Mouse (Mus musculus) midbrain, embryonic 13.5 days (tissue): Measurements from ENCODE around the gene Tcf7l1. TPM values are rescaled to one million over a fixed set of nuclear protein-coding genes. Genes with fewer than 3 reads are reported as not detected.
"Not testable (repeated sequence)": the region's sequence is repeated elsewhere in the genome, so short reads cannot be mapped to it uniquely, and the experiment has no call there.

Experiments used
- ATAC-seq: fragments of 200-750 bp; cut with Nextera tagmentation; 2 replicates; pipeline ENCODE4 v1.8.0; 2017; ENCODE audit warnings: mild to moderate bottlenecking, moderate TSS enrichment, moderate library complexity
- H3K27ac ChIP-seq: fragments of 300-500 bp; sonication (generic); 2 replicates; pipeline ENCODE4 v1.5.1; 2015; ENCODE audit warnings: inconsistent platforms, mild to moderate bottlenecking, moderate library complexity
- H3K27me3 ChIP-seq: fragments of 300-500 bp; sonication (generic); 2 replicates; pipeline ENCODE4 v1.6.1; 2015; ENCODE audit warnings: mild to moderate bottlenecking, inconsistent platforms
- H3K36me3 ChIP-seq: fragments of 300-500 bp; sonication (generic); 2 replicates; pipeline ENCODE4 v1.6.1; 2015; ENCODE audit warnings: mild to moderate bottlenecking, inconsistent platforms
- H3K4me1 ChIP-seq: fragments of 300-500 bp; sonication (generic); replicated peaks from 2 replicates; pipeline ENCODE4 v1.6.1; 2015; ENCODE audit warnings: inconsistent platforms
- H3K4me2 ChIP-seq: fragments of 300-500 bp; sonication (generic); replicated peaks from 2 replicates; pipeline ENCODE4 v1.6.1; 2015; ENCODE audit warnings: moderate library complexity, mild to moderate bottlenecking, inconsistent platforms
- H3K4me3 ChIP-seq: fragments of 300-500 bp; sonication (generic); replicated peaks from 2 replicates; pipeline ENCODE4 v1.5.1; 2015; ENCODE audit warnings: mild to moderate bottlenecking, inconsistent platforms
- H3K9ac ChIP-seq: fragments of 300-500 bp; sonication (generic); replicated peaks from 2 replicates; pipeline ENCODE4 v1.6.1; 2015; ENCODE audit warnings: mild to moderate bottlenecking, inconsistent platforms
- H3K9me3 ChIP-seq: fragments of 300-500 bp; sonication (generic); 2 replicates; pipeline ENCODE4 v1.6.1; 2016; ENCODE audit warnings: mild to moderate bottlenecking, inconsistent platforms
- WGBS: fragments of 180-500 bp; shearing (Covaris S2); methylation state at CpG from one replicate; pipeline ENCODE4 v1.1.7; 2015; 5-methylcytosine and 5-hydroxymethylcytosine counted together
- polyA plus RNA-seq: library from polyadenylated mRNA; unstranded; fragments of >200 nt; fragmentation: Nextera tagmentation; extraction: Ambion mirVana; gene quantifications from 2 replicates; pipeline ENCODE4 v1.2.1, GENCODE M21; 2015

The Tcf7l1 gene
- 7.9 and 9.7 TPM in 2 replicates for polyA plus RNA-seq

GRCm38 (mm10) chr6:72788892-72789699, at the start of gene Tcf7l1:
Gene Tcf7l1 (minus strand): TSS chr6:72789254.
- Histone ChIP-seq H3K27ac (peak within 1 kb of the TSS; percentile 56; the same call in 1 of the 2 replicates), H3K9ac (peak within 1 kb of the TSS; percentile 80), H3K4me2 (peak within 1 kb of the TSS; percentile 98), H3K9me3 (no peaks in the 10 kb centered on the region), H3K27me3 (peaks cover 30% of the 10 kb centered on the region), H3K36me3 (no peaks in the 10 kb centered on the region), H3K4me1 (peaks cover 22% of the 10 kb centered on the region), H3K4me3 (peak within 1 kb of the TSS; percentile 76)
- ATAC-seq, result peak; percentile 88
- WGBS, result 1% methylated on average over 64 of the region's 80 CpGs

- Histone ChIP-seq H3K27ac (no peak overlapping the region), H3K36me3 (peaks cover 24% of the 10 kb centered on the region), H3K4me1 (no peaks in the 10 kb centered on the region), H3K4me2 (no peak overlapping the region), H3K9me3 (no peaks in the 10 kb centered on the region), H3K27me3 (no peaks in the 10 kb centered on the region), H3K4me3 (no peak overlapping the region), H3K9ac (no peak overlapping the region)
- WGBS, result 92% methylated on average over 4 of the region's 4 CpGs
- ATAC-seq, result no peak
These were observed 48.7 kb upstream of the Tcf7l1 start for GRCm38 (mm10) chr6:72837756-72838155.

- H3K4me2 ChIP-seq, result no peak overlapping the region
- peaks cover 5% of the 10 kb centered on the region for H3K36me3 ChIP-seq
- H3K9me3 ChIP-seq, result no peaks in the 10 kb centered on the region
- WGBS, result 63% methylated on average over 4 of the region's 4 CpGs
- ATAC-seq, result no peak
- no peak overlapping the region for H3K9ac ChIP-seq
- H3K4me1 ChIP-seq, result no peaks in the 10 kb centered on the region
- no peak overlapping the region for H3K4me3 ChIP-seq
- H3K27ac ChIP-seq, result no peak overlapping the region
- no peaks in the 10 kb centered on the region for H3K27me3 ChIP-seq
These were observed 45.5 kb upstream of the Tcf7l1 start for GRCm38 (mm10) chr6:72834518-72834917.

- H3K4me1 ChIP-seq, result no peaks in the 10 kb centered on the region
- H3K9me3 ChIP-seq, result no peaks in the 10 kb centered on the region
- WGBS, result 64% methylated on average over 3 of the region's 3 CpGs
- ATAC-seq, result no peak
- peaks cover under 1% of the 10 kb centered on the region; the same call in 1 of the 2 replicates for H3K36me3 ChIP-seq
- H3K4me3 ChIP-seq, result no peak overlapping the region
- H3K27me3 ChIP-seq, result 0 out of 2 replicates have a peak, but pooled peaks cover 1% of the 10 kb centered on the region
- H3K9ac ChIP-seq, result no peak overlapping the region
- no peak overlapping the region for H3K4me2 ChIP-seq
- H3K27ac ChIP-seq, result no peak overlapping the region
These were observed 42.8 kb upstream of the Tcf7l1 start for GRCm38 (mm10) chr6:72831858-72832257.

- Histone ChIP-seq H3K4me2 (no peak overlapping the region), H3K4me3 (no peak overlapping the region), H3K4me1 (no peaks in the 10 kb centered on the region), H3K36me3 (no peaks in the 10 kb centered on the region), H3K9me3 (no peaks in the 10 kb centered on the region), H3K27me3 (peaks cover 7% of the 10 kb centered on the region; the same call in 1 of the 2 replicates), H3K27ac (no peak overlapping the region), H3K9ac (no peak overlapping the region)
- 31% methylated on average over 3 of the region's 3 CpGs for WGBS
- 0 out of 2 replicates have a peak, but pooled peaks have one; percentile 24 for ATAC-seq
These were observed 42.2 kb upstream of the Tcf7l1 start for GRCm38 (mm10) chr6:72831276-72831675.

GRCm38 (mm10) chr6:72828857-72829256, 39.8 kb upstream of the Tcf7l1 start:
- Histone ChIP-seq H3K27me3 (peaks cover 10% of the 10 kb centered on the region; the same call in 1 of the 2 replicates), H3K4me2 (no peak overlapping the region), H3K4me3 (no peak overlapping the region), H3K9me3 (no peaks in the 10 kb centered on the region), H3K4me1 (peaks cover 13% of the 10 kb centered on the region), H3K9ac (no peak overlapping the region), H3K27ac (no peak overlapping the region), H3K36me3 (no peaks in the 10 kb centered on the region)
- 78% methylated on average over 3 of the region's 3 CpGs for WGBS
- no peak for ATAC-seq

GRCm38 (mm10) chr6:72828037-72828436, 39.0 kb upstream of the Tcf7l1 start:
- not testable (repeated sequence) for H3K9me3 ChIP-seq, H3K27ac ChIP-seq, H3K36me3 ChIP-seq, H3K4me2 ChIP-seq, ATAC-seq, H3K4me3 ChIP-seq, H3K9ac ChIP-seq
- H3K4me1 ChIP-seq, result peaks cover 13% of the 10 kb centered on the region
- peaks cover 10% of the 10 kb centered on the region; the same call in 1 of the 2 replicates for H3K27me3 ChIP-seq
- WGBS, result 10% methylated on average over 9 of the region's 9 CpGs

- ATAC-seq, result no peak
- Histone ChIP-seq H3K36me3 (no peaks in the 10 kb centered on the region), H3K27ac (peak overlapping the region; percentile 35), H3K4me3 (no peak overlapping the region), H3K4me2 (peak overlapping the region; percentile 48), H3K27me3 (peaks cover 10% of the 10 kb centered on the region; the same call in 1 of the 2 replicates), H3K9ac (no peak overlapping the region), H3K9me3 (no peaks in the 10 kb centered on the region), H3K4me1 (peaks cover 13% of the 10 kb centered on the region)
- 47% methylated on average over 9 of the region's 9 CpGs for WGBS
These were observed 36.7 kb upstream of the Tcf7l1 start for GRCm38 (mm10) chr6:72825762-72826161.

- Histone ChIP-seq H3K9ac (peak overlapping the region; percentile 37), H3K27ac (peak overlapping the region; percentile 35), H3K36me3 (no peaks in the 10 kb centered on the region), H3K27me3 (peaks cover 10% of the 10 kb centered on the region; the same call in 1 of the 2 replicates), H3K4me2 (peak overlapping the region; percentile 48), H3K9me3 (no peaks in the 10 kb centered on the region), H3K4me3 (peak overlapping the region; percentile 23), H3K4me1 (peaks cover 13% of the 10 kb centered on the region)
- peak; percentile 91 for ATAC-seq
- 2% methylated on average over 26 of the region's 26 CpGs for WGBS
These were observed 36.1 kb upstream of the Tcf7l1 start for GRCm38 (mm10) chr6:72824971-72825737.

GRCm38 (mm10) chr6:72813456-72813855, 24.4 kb upstream of the Tcf7l1 start:
- no peak overlapping the region for H3K4me2 ChIP-seq
- H3K9me3 ChIP-seq, result no peaks in the 10 kb centered on the region
- 78% methylated on average over 9 of the region's 9 CpGs for WGBS
- H3K27me3 ChIP-seq, result no peaks in the 10 kb centered on the region
- no peak overlapping the region for H3K9ac ChIP-seq
- no peak for ATAC-seq
- H3K36me3 ChIP-seq, result no peaks in the 10 kb centered on the region
- H3K4me3 ChIP-seq, result no peak overlapping the region
- H3K4me1 ChIP-seq, result no peaks in the 10 kb centered on the region
- no peak overlapping the region for H3K27ac ChIP-seq

GRCm38 (mm10) chr6:72810248-72810647, 21.2 kb upstream of the Tcf7l1 start:
- no peaks in the 10 kb centered on the region for H3K36me3 ChIP-seq
- no peaks in the 10 kb centered on the region for H3K27me3 ChIP-seq
- H3K27ac ChIP-seq, result no peak overlapping the region
- no peaks in the 10 kb centered on the region for H3K9me3 ChIP-seq
- 76% methylated on average over 7 of the region's 7 CpGs for WGBS
- no peaks in the 10 kb centered on the region for H3K4me1 ChIP-seq
- ATAC-seq, result peak; percentile 55; the same call in 1 of the 2 replicates
- H3K4me3 ChIP-seq, result no peak overlapping the region
- no peak overlapping the region for H3K4me2 ChIP-seq
- no peak overlapping the region for H3K9ac ChIP-seq
